Mouse (Mus musculus) ovary, postnatal 10 days (tissue): Measurements from ENCODE around the gene Hecw1.
"Not testable (repeated sequence)": the region's sequence is repeated elsewhere in the genome, so short reads cannot be mapped to it uniquely, and the experiment has no call there.

ENCODE experiments used
- DNase-seq: peaks from one replicate; pipeline ENCODE4 v3.0.0; 2022; ENCODE audit warnings: low spot score

Hecw1 gene

GRCm38 (mm10) chr13:14365546-14365945 lies 157.5 kb downstream of the Hecw1 start:
- DNase-seq: no peak

DNA sequence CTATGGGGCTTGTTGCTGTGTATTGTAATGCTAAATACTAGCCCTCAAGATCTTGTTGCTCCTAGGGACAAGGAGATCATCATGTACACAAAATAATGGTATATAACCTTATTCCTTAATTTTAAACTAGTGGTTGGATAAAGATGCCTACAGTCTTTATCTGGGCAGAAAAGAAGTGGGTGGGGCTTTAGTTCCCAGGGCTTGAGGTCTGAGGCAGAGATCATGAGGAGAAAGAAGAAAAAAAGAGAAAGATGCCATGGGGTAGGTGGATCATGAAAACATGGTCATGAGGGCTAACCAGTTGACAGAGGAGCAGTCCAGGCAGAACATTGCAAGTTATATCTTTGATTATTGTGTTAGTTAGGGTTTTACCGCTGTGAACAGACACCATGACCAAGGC lies 195.8 kb downstream of the Hecw1 start:
- DNase-seq: no peak

- DNase-seq: no peak
Measured at GRCm38 (mm10) chr13:14306617-14307016, 216.4 kb downstream of the Hecw1 start.

- DNase-seq: no peak
Measured at GRCm38 (mm10) chr13:14304103-14304502, 218.9 kb downstream of the Hecw1 start.

GRCm38 (mm10) chr13:14302921-14303320 lies 220.1 kb downstream of the Hecw1 start:
- DNase-seq: no peak

GRCm38 (mm10) chr13:14290016-14290415 lies 233.0 kb downstream of the Hecw1 start:
- no peak for DNase-seq

- DNase-seq: no peak
Measured at GRCm38 (mm10) chr13:14271476-14271875, 251.6 kb downstream of the Hecw1 start.

GRCm38 (mm10) chr13:14260939-14261338 lies 262.1 kb downstream of the Hecw1 start:
- not testable (repeated sequence) for DNase-seq

DNA sequence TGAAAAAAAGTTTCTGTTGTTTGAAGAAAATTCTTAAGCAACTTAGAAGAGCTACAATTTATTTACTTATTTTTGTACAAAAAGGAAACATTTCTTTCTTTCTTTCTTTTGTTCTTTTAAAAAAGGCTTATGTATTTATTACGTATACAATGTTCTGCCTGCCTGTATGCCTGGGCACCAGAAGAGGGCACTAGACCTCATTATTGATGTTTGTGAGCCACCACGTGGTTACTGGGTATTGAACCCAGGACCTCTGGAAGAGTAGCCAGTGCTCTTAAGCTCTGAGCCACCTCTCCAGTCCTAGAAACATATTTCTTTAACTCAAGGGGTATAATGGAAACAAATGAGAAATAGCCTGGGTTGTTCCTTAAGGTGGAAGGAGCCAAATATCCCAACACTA lies 277.1 kb downstream of the Hecw1 start:
- DNase-seq: no peak

DNA sequence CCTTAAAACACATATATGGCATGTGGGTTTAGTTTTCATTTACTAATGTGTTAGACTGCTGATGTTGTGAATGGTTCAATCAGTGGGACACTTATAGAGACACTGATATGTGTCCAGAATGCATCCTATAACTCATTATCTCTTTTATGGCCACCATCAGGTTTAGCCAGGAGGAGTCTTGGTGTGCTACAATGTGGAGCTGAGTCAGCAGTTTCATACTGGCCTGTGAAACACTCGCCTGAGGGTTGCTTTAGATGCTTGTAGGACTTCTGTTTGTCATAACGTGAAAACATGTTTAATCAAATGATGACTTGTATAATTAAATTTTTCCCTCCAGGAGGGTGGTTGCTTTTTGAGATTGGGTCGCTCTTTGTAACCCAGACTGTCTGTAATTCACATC lies 343.4 kb downstream of the Hecw1 start:
- DNase-seq: no peak

GRCm38 (mm10) chr13:14177989-14178388 lies 345.0 kb downstream of the Hecw1 start:
- DNase-seq: no peak
